Mouse (Mus musculus) NIH3T3 (cell line): ENCODE data around the gene Mipol1.

ENCODE experiments used
- DNase-seq: peaks from one replicate; pipeline ENCODE4 v3.0.0-alpha.2; 2012; ENCODE audit warnings: low read depth

Mipol1 gene

DNA sequence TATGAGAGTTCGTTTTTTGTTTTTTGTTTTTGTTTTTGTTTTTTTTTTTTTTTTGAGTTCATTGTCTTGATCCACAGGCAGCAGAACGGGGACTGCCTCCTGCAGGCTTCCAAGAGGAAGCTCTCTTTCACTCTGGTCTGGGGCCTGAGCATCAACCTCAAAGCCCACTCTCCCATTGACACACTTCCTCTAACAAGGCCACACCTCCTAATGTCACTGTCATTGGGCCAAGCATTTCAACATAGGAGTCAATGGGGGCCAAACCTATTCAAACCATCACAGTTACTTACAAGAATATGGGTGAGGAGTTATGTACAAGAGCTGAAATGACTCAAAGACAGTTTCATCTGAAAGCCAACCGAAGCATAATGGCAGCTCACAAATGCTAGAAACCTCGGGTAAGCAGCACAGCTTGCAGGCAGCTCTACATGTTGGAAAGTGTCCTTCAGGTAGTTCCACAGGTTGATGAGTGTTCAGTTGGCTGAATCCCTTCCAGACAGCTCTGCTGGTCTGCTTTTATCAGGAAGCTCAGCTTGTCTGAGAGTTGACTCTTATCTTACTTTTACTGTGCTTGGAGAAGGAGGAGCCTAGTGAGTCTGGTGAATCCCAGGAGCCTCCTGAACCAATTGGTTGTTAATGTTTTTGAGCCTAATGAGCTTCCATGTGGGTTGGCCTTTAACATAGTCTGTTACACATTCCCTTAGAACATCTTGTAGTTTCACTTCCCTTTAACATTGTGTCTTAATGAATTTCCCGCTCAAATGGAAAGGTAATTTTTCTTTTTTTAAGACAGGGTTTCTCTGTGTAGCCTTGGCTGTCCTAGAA, 13.7 kb downstream of the Mipol1 start:
- DNase-seq, result no peak

DNA sequence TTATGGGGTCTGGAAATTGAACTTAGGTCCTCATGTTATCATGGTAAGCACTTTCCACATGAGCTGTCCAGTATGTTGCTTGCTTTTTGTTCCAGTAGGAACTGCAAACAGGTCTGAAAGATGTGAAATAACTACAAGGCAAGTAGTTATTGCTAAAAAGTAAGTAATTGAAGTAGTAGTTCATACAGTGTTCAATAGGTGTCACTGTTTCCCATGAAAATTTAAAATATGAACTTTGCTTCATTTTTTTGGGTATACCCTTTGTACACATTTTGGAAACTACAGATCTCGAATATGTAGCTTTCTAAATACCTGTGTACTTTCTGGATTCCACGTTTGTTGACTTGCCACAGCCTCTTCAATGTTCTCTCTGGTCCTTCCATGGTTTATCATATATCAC, 28.3 kb downstream of the Mipol1 start:
- peak; percentile 42 for DNase-seq

DNA sequence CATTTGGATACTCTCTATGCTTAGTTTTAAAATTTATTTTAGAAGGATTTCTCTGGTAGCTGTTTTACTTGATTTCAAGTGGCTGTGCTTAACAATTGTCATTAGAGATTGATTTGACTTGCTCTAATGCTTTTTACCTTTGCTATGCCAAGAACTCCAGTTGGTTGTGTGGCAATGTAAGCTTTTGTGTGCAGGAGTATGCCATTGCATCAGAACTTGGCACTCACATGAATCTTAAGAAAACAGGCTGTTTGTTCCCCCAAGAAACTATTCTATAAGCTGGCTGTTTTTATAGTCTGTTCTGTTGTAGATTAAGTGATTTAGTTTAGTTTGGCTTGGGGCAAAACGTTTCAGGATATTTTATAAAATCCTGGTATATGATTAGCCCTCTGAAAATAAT, 45.2 kb downstream of the Mipol1 start:
- DNase-seq, result peak; percentile 68

DNA sequence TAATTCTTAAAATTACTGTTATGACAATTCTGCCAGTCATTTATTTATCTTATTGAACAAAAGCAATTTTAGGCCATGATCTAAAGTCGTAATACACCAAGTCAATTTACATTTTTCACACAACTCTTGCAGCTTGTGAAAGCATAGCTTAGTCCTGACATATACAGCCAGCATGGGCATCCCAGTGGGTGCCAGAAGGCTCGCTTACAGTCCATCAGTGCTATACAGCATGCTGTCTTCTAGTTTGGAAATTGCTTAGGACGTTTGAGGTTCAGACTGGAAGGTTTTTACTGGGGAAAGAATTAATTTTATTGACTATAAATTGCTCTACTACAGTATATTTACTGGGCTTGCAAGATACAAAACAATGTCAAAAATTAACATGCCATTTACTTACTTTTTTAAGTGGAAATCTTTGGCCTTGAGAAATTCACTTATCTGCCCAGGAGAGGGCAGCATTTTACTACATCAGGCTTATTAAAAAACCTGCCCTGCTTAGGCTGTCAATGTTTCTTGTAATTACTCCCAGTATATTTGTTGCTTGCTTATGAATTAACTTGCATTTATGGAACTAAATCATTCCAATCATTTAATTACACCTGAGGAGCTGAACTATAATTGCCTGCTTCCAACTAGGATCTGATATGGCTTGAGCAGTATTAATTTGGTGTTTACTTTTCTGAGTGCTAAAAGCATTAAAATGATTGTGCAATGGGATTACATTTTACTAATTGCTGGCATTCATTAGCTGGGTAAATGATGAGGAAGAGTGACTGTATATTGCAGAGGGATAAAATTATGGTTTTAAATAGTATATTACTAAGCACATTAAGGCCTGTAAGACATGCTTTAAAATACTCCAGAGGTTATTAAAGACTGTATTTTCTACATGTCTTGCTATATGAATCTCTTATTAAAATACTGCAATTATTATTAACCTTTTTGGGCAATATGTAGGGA, 51.2 kb downstream of the Mipol1 start:
- peak; percentile 78 for DNase-seq

DNA sequence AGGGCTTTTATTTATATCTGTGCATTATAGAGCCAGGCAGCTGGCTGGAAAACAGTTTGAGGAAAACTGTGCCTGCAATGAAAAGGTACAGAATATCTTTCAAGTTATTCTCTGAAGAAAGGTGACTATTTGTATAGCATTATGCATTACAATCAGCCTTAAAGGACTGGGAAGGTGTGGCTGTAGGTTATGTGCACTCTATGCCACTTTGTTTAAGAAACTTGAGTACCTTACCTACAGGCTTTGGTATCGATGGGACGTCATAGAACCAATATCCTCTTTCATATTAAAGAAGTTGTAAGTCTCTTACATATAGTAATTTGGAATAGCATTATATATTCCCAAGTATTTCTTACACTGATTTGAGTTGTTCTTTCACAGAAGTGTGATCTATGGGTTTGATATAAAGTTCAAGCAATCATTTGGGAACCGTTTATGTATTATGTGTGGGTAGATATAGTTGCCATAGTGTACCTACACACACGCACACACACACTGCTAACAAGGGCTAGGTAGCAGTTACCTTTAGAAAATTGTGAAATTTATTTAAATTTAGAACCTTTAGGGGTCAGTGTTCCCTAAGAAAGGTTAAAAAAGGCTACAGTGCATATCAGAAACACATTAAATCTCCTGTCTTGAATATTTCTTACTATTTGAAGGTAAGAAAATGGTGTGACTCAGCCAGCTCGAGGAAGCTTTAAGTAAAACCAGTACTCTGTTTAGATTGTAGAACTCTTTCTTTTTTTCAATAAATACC, 55.3 kb downstream of the Mipol1 start:
- DNase-seq, result no peak

DNA sequence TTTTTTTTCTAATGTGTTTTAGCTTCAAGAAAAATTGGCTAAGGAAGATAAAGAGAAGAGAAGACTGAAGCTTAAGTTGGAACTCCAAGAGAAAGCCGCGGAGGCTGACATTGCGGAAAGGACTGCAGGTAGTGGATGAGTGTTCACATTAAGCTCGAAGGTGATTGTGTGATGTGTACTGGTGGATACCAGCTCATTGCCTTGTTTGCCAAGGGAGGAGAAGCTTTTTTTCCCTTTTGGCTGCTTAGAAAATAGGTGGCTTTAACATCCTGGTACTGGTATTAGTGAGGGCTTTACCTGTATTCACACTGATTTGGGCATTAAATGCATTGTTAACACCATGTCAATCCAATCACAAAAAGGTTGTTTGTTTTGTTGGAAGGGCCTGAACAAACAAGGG, 77.1 kb downstream of the Mipol1 start:
- no peak for DNase-seq

DNA sequence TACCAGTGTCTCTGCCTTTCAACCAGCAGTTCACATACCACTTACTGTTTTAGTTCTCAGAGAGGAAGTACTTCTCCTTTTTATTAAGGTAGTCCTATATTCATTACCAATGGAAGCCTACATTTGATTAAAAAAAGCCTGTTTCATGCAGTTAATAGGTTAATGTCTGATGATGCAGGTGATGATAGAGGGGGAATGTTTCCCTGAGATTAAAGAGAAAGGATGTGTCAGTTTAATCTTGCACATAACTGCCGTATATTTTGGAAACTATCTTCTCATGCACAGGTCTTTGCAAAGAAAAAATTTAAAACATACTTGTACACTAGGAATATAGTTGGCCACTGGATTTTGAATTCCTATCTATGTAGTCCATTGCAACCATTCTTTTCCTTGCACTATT, 77.5 kb downstream of the Mipol1 start:
- DNase-seq, result no peak

DNA sequence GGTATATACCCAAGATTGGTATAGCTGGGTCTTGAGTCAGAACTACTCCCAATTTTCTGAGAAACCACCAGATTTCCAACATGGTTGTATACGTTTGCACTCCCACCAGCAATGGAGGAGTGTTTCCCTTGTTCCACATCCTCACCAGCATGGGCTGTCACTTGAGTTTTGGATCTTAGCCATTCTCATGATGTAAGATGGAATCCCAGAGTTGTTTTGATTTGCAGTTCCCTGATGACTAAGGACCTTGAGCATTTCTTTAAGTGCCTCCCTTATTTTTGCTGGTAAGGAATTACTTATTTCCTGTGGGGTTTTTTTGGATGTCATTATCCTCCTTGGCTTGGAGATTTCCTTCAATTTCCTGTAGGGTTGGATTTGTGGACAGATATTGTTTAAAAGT, 108.8 kb downstream of the Mipol1 start:
- peak; percentile 21 for DNase-seq

DNA sequence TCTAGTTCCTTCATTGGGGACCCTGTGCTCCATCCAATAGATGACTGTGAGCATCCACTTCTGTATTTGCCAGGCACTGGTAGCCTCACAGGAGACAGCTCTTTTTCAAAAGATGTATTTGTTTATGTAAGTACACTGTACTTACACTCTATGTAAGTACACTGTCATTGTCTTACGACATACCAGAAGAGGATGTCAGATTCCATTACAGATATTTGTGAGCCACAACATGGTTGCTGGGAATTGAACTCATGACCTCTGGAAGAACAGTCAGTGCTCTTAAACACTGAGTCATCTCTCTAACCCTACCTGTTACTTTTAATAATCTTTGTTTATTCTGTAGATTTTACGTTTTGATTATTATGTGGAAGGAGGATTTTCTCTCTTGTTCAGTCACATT, 109.9 kb downstream of the Mipol1 start:
- peak; percentile 31 for DNase-seq

DNA sequence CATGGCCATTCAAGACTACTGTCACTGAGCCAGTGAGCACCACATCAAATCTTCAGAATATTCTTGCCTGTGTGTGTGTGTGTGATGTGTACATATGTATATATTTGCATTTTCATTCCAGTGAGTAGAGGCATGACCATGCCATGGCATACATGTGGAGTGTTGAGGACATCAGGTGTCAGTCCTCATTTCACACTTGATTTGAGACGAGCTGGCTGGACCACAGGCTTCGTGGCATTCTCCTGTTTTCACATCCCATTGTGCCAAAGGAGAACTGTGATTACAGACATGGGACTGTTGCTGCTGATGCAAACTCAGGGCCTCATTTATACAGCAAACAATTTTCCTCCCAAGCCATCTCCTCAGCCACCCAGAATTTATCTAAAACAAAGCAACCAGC, 132.5 kb downstream of the Mipol1 start:
- no peak for DNase-seq

DNA sequence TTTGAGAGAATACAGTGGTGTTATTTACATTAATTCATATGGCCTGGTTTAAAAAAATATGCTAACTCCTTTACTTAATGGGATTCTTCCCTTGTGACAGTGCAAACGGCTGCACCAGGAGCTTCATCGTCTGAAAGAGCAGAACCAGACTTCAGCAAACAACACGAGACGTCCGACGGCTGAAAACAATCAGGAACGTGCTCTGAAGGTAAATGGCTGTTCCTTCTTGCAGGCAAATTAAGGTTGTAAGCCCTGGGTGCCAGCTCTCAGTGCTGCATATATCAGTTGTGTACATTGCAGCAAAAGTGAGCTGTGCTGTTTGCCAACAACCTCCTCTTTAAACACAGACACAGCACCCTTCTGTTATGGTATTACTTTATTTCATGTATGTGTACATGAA, 133.8 kb downstream of the Mipol1 start:
- DNase-seq, result no peak

DNA sequence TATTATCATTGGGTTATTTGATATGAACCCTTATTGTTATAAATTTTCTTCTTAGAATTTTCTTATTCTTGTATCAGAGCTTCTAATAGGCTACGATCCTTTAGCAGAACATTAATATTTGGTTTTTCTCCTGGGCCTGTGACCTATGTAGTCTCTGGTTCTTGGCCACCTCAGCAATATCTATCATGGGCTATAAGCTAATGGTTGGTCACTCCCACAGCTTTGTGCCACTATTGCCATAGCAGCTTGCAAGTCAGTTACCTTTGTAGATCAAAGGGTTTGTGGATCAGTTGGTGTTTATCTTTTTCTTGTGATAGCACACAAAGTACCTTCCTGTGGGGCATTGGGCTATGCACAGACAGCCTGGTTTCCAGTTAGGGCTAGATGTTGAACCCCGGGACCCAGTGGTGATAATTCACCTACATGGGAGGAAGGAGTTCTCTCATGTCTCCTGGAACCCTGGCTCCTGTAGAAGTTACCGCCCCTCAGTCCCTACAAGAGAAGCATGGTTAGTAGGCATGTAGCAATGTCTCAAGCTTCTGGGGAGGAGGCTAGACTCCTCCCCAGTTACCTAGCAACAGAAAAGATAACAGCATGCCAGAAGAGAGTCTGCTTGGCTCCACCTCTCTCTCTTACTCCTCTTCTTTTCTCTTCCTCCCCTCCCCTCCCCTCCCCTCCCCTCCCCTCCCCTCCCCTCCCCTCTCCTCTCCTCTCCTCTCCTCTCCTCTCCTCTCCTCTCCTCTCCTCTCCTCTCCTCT, 141.7 kb downstream of the Mipol1 start:
- no peak for DNase-seq

DNA sequence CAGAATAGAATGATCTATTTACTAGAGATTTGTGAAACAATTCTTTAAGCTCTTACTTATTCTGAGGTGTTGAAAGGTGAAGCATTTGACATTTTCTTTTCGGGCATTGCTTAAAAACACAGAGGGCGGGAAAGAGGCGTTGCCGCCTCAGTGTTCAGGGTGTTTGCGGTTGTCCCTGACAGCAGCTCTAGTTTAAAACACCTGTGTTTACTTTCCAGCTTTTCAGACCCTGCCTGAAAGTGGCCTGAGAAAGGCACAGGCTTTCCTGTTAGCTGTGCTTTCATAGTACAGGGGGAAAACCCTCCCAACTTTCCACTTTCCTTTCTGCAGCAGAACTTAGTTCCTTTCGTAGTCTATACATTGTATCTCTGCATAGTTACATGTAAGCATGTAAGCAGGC, 152.6 kb downstream of the Mipol1 start:
- no peak for DNase-seq

DNA sequence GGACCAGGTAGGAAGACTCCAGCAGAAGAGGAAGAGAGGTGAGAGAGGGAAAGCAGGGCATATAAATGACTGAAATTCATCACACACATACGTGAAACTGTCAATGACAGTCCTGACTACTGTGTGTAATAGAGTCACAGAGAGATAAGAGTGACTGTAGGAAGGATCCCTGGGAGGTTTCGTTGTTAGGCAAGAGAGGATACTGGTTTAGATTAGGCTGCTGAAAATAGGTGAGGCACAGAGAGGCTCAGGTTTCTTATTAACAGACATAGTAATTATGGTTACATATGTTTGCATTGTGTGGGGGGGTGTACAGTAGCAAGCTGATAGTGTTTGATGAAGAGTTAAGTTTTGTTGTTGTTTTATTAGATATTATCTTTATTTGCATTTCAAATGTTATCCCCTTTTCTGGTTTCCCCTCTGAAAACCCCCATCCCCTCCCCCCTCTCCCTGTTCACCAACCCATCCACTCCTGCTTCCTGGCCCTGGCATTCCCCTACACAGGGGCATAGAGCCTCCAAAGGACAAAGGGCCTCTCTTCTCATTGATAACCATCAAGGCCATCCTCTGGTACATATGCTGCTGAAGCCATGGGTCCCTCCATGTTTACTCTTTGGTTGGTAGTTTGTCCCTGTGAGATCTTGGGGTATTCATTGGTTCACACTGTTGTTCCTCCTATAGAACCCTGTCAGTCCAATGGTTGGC, 157.5 kb downstream of the Mipol1 start:
- DNase-seq, result no peak

DNA sequence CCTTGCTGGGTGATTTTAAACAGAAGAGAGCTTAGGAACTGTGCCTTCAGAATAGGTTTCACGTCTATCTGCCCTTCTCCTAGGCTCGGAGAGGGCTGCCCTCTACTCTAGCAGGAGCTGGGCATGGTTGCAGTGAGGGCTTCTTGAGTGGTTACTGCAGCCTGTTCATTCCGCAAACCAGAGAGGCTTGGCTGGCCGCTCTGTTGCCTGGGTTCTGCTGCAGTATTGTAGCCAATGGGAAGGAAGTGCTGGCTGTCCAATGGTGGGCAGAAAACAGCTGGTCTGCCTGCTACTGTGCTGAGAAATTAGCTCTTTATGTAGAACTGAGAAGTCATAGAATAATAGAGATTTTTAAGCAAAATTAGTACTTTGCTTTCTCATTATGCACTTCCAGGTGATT, 169.3 kb downstream of the Mipol1 start:
- DNase-seq, result no peak

DNA sequence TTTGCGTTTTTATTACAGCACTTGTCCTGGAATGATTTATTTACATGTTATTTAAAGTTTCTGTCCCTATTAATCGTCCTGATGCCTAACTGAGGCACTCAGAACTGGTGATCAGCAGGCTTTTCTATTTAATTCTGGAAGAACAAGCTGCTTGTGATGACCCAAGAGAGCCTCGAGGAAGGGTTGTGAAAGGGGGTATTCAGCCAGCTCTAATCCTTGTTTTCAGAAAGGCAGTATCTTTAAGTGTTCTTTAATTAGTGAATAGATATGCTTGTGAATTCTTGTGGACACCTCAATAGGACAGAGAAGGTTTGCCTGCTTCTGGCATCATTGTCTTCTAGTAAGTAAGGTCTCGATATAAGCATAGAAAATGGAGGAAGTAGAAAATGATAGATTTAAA, 170.0 kb downstream of the Mipol1 start:
- no peak for DNase-seq

DNA sequence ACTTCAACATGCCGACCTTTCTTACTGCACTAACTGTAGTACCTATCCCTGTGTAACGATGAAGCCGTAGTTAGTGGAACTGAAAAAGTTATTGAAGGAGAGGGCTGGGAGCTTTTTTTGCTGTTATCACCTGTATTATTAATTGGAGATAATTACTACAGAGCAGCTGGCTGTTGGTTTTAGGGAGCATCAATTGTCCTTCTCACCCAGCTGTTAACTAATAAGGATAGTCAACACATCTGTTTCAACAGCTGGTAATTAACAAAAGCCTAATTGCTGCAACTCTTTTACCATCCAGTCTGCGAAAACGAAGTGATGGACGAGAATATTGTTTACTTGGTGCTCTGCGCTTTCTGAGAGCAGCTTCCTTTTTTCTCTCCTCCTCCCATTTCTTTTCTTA, 170.9 kb downstream of the Mipol1 start:
- DNase-seq, result no peak

DNA sequence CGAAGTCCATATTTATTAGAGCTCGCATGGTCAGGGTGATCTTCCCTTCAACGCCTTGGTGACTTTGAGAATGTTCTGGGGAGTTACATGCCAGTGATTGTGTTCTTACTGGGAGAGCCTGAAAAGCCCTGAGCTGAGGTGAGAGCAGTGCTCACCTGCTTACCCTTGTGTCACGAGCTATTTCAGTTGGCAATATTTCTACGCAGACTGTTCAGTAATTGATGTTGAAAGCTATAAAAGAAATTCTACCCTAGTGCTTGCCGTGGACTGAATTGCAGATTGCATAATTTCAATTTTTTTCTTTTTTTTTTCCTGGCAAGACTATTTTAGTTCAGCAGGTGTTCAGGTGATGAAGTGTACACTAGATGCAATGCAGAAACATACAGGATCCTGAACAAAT, 172.1 kb downstream of the Mipol1 start:
- DNase-seq, result no peak

DNA sequence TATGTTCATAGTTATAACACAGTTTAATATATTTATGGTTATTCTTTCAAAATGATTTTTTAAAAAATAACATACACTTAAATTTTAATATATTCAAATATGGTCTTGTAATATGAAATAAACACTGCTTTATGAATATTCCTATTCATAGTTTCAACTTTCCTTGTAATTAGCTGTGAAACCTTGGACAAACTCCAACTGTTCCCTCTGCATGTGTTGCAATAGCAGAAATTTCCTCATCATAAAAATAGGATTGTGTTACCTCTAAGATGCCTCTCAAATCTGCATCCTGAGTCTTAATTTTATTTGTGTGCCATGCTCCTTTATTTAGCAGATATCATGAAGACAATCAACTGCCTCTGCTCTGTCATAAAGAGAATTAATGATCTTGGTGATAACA, 179.7 kb downstream of the Mipol1 start:
- peak; percentile 44 for DNase-seq

DNA sequence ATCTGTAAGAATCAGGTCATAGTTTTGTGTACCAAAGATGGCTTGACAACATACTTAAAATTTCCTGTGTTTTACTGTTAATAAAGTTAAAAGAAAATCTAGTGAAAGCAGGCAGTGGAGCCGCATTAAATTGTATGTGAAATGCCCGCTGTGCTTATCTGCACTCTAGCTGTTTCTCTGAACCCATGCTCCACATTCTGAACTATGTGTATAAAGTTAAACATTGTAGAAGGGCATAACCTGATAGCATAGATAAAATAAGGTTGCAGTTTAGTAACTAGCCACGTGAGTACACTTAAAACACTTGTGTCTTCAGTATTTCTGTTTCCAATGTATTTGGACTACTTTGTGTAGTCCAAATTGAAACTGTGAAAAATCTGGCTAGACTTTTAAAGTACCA, 183.6 kb downstream of the Mipol1 start:
- DNase-seq, result no peak

DNA sequence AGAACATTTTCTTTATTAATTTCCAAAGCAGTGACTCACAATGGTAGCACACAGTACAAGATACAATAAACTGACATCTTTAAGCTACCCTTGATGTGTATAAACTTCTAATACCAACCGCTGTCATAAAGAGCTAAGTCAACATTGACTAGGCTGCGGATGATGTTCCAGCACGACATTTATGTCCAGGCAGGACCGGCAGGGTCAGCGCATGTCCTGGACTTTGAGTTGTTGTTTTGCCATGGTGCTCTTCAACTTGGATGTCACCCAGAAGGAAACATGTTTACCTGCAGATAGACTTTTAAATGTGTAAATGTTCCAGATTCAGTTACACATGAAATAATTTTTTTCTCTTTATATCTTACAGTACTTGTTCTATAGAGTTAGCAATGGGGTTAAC, 194.7 kb downstream of the Mipol1 start:
- no peak for DNase-seq
